Mouse (Mus musculus): Measurements from ENCODE around the gene Lamp2.
A peak's percentile ranks its signal among the peaks of the same experiment; 100 is the strongest.
"Not testable (repeated sequence)": the region's sequence is repeated elsewhere in the genome, so short reads cannot be mapped to it uniquely, and the experiment has no call there.

Lamp2 gene

GRCm38 (mm10) chrX:38455890-38456634 lies at the start of gene Lamp2:
Lamp2 (minus strand) TSS chrX:38456454.
- peak; percentile 58 to 61 for DNase-seq (ENCODE audit: low read depth in 1 of 2, low spot score in 2 of 2)

DNA sequence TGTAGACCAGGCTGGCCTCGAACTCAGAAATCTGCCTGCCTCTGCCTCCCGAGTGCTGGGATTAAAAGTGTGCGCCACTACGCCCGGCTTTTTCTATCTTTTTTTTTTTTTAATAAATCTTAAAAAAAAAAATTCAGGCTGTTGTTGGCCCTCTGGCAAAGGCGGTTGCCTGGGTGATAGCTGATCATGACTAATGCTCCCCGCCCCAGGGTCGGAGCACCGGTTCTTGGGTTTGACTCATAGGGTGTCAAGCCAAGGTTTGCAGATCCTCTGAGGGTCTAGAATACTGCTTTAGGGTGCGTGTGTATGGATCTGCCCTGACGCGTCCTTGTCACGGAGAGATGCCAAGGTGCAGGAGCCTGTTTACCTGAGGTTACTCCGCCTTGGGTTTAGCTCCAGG lies 48.6 kb upstream of the Lamp2 start:
- DNase-seq (ENCODE audit: low read depth in 1 of 2, low spot score in 2 of 2) = no peak

GRCm38 (mm10) chrX:38502182-38502581 lies 45.9 kb upstream of the Lamp2 start:
- DNase-seq (ENCODE audit: low read depth in 1 of 2, low spot score in 2 of 2) = not testable (repeated sequence)

DNA sequence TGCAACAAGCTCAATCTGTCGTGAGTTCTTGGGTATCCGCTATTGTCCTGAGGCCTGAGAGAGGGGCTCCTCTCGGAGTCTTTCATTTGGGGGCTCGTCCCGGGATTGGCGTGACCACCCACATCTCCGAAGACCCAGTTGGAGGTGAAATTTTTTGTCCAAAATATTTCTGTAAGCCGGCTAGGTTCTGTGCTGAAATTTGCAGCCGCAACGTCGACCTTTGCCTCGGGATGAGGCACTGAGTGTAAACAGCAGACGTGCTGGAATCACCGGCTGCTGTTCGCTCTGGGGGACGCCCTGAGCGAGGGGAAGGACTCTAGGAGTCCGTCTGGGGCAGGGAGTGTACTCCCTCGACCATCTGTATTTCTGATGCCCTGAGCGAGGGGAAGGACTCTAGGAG lies 29.2 kb upstream of the Lamp2 start:
- DNase-seq (ENCODE audit: low read depth in 1 of 2, low spot score in 2 of 2) = not testable (repeated sequence)

- DNase-seq (ENCODE audit: low read depth in 1 of 2, low spot score in 2 of 2) = no peak
Observed at GRCm38 (mm10) chrX:38478583-38478982, 22.3 kb upstream of the Lamp2 start.

GRCm38 (mm10) chrX:38473537-38474299 lies 17.5 kb upstream of the Lamp2 start:
- peak; percentile 25 to 31 for DNase-seq (ENCODE audit: low read depth in 1 of 2, low spot score in 2 of 2)

DNA sequence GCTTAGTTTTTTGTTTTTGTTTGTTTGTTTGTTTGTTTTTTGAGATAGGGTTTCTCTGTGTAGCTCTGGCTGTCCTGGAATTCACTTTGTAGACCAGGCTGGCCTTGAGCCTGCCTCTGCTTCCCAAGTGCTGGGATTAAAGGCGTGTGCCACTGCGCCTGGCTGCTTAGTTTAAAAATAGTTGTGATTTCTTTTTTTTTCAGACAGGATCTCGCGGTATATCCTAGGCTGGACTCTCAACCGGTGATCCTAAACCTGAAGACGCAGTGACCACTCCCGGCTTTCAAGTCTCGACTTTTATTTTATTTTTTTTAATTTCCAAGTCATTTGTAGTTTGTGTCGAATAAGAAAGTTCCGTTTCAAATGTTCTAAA lies 16.9 kb upstream of the Lamp2 start:
- DNase-seq (ENCODE audit: low read depth in 1 of 2, low spot score in 2 of 2) = no peak

- no peak for DNase-seq (ENCODE audit: low read depth in 1 of 2, low spot score in 2 of 2)
Observed at GRCm38 (mm10) chrX:38466236-38466635, 10.0 kb upstream of the Lamp2 start.

GRCm38 (mm10) chrX:38463160-38463559 lies 6.9 kb upstream of the Lamp2 start:
- no peak for DNase-seq (ENCODE audit: low read depth in 1 of 2, low spot score in 2 of 2)

DNA sequence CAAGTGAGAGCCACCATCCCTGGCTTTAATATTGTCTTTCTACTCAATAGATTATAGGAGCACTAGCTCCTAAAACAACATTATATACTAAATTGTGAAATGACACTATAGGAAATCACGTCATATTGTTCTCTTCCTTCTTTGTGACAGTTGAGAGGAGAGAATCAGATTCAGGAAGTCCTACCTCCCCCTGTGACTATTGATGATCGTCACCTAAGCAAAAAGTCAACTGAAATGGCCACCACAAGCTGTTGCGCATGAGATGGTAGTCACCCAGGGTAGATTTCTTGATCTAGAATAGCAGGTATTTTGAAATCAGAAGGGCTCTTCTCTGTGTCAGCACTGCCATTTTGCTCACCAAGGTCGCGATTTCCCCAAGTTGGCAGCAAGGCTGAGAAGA lies 5.8 kb upstream of the Lamp2 start:
- DNase-seq (ENCODE audit: low read depth in 1 of 2, low spot score in 2 of 2) = no peak

DNA sequence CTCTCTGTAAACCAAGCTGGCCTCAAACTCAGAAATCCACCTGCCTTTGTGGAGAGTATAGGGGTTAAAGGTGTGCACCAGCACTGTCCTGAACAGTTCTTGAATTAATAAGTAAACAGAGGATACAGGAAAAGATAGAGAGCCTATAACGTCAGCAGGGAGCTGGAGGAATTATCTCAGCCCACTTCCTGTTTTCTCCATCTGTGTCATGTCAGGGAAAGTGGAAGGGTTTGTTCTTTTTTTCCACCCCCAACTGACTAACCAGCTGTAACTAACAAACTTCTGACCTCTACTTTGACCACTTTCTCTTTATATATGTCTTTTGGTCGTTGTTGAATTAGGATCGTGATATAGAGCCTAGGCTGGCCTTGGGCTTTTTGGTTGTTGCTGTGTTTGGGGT lies 4.6 kb upstream of the Lamp2 start:
- no peak for DNase-seq (ENCODE audit: low read depth in 1 of 2, low spot score in 2 of 2)

GRCm38 (mm10) chrX:38459076-38459475 lies 2.8 kb upstream of the Lamp2 start:
- no peak for DNase-seq (ENCODE audit: low read depth in 1 of 2, low spot score in 2 of 2)

GRCm38 (mm10) chrX:38456635-38457006 lies 367 bp upstream of the Lamp2 start:
- DNase-seq (ENCODE audit: low read depth in 1 of 2, low spot score in 2 of 2) = no peak

DNA sequence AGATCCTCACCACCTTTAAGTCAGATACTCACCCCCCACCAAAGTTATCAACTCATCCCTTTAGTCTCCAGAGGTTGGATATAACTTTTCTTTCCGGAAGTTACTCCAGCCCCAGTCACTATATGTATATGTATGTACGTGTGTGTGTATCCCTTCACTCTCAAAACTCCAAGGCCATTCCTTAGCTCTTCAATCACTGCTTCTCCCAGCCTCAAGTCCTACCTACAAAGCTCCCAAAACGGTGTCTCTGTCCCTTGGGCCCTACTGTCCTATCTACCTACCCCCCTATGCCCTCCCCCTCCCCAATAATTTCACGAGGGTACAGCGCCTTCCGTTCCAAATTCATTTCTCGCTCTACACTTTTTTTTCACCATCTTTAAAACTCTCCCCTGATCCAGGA lies 780 bp downstream of the Lamp2 start:
- no peak for DNase-seq (ENCODE audit: low read depth in 1 of 2, low spot score in 2 of 2)

DNA sequence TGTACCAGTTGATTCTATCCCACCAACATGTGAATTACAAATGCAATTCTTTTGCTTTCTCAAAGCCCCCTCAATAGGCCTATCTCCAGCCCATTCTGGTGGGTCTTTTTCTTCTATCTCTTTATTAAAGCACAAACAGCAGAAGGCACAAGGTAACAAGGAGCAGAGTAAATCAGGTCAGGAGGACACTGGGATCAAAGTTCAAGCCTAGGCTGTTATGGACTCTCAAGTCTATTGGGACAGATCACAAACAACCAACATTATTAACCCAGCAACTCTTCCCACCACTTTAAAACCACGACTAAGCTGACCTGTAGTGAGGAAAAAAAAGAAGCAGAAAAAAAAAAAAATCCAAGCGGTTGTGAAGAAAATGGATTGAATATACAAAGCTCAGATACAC lies 1.4 kb downstream of the Lamp2 start:
- no peak for DNase-seq (ENCODE audit: low read depth in 1 of 2, low spot score in 2 of 2)

DNA sequence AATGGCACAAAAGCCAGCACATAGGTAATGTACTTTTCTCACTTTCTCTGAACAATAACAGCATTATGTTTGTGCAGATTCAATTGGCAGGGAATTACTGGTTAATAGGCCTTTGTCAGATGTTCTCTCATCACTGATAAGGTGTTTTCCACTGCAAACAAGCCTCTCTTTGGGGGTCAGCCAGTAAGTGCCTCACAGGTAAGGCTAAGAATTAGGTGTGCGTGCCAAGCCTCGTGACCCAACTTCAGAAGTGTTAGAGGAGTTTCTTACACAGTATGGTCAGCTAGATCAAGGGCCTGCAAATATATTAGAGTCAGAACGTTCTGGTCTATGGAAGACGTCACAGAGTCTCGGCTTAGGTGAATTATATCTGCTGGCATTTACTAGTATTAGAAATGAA lies 2.3 kb downstream of the Lamp2 start:
- DNase-seq (ENCODE audit: low read depth in 1 of 2, low spot score in 2 of 2) = no peak

- DNase-seq (ENCODE audit: low read depth in 1 of 2, low spot score in 2 of 2) = no peak
Observed at GRCm38 (mm10) chrX:38450476-38450875, 5.8 kb downstream of the Lamp2 start.

DNA sequence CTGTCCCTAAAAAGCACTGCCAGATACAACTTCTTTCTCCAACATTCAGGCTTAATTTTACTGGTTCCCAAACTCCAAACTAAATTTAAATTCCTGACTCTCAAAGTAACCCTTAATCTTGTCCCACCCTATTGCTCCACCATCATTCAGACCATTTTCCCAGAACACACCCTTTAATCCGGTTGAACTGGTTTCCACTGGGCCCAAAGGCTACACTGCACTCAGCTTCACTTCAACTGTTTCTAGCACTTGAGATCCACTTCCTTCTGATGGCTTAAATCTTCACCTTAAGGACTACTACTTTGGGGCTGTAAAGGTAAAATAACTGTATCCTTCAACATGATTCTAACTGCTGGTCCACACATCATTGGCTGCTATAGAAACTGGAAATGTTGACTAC lies 10.5 kb downstream of the Lamp2 start:
- no peak for DNase-seq (ENCODE audit: low read depth in 1 of 2, low spot score in 2 of 2)

DNA sequence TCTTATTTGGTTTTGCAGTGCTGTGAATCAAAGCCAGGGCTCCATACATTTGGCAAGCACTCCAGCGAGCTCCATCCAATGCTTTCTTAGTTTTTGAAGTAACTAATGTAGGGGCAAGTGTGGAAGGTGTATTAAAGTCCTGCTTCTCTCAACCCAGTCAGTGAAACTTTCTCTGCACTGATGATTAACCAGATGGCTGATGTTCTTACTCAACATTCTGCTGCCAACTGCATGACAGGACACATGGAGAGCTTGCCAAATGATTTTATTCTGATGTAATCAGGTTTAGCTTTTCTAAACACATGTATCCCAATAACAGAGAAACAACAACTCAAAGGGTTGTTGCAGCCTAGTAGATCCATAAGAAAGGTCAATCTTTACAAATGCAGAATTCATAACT lies 13.8 kb downstream of the Lamp2 start:
- DNase-seq (ENCODE audit: low read depth in 1 of 2, low spot score in 2 of 2) = no peak

DNA sequence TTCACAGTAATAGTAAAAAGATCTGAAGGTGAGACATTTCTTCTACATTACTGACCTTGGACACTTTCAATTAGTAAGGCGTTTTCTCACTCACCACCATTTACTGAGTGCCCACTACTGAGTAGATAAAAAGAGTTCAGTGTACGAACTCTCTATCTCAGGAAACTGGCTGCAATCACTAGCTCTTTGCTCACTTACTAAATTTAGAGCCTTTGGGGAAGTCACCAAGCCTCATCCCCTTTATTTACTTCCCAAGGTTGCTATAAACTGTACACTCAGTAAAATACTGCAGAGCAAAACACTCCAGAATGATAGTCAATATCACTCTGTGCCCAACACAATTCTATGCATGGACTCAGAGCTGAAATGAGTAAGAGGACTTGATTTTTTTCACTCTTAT lies 16.6 kb downstream of the Lamp2 start:
- DNase-seq (ENCODE audit: low read depth in 1 of 2, low spot score in 2 of 2) = no peak

DNA sequence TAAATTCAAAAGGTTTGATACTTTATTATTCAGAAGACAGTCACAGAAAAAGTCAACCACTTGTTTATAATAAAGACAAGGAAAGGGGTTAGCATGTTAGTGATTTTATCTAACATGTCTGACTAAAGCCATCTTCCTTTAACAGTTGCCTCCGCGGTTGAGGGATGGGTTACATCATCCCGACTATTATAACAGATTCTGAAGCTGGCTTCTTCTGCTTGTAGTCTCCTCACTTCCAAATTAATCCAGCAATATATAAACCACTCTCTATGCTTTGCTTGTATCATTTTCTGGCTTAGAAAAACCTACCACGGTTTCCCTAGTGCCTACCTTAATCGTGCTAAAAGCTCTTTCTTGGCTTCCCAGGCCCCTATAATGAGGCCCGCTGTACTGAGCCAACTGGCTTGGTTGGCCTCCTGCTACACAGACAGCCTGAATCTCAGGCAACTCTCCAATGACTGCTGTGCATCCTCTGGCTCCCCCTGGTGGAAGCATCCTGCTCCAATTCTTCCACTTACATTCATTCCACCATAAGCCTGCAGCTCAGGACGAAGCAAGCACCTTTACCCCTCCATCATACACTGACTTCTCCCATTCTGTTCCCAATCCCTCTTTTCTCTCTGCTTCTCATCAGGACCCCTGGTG lies 18.0 kb downstream of the Lamp2 start:
- peak in 1 of 2 experiments; percentile 26 for DNase-seq (ENCODE audit: low read depth in 1 of 2, low spot score in 2 of 2)

GRCm38 (mm10) chrX:38429455-38429854 lies 26.8 kb downstream of the Lamp2 start:
- no peak for DNase-seq (ENCODE audit: low read depth in 1 of 2, low spot score in 2 of 2)
